Mouse (Mus musculus) forebrain, embryonic 11.5 days (tissue): ENCODE measurements around the gene Gm11084. TPM values are rescaled to one million over a fixed set of nuclear protein-coding genes. Genes with fewer than 3 reads are reported as not detected.

Experiments used
- ATAC-seq: fragments of 200-750 bp; cut with Nextera tagmentation; replicated peaks from 2 replicates; pipeline ENCODE4 v1.8.0; 2017; ENCODE audit warnings: moderate TSS enrichment; ENCODE audit not compliant: low FRiP score
- DNase-seq: peaks from one replicate; pipeline ENCODE4 v3.0.0-alpha.2; 2017; ENCODE audit warnings: low spot score
- H3K27ac ChIP-seq: fragments of 300-500 bp; sonication (generic); 2 replicates; pipeline ENCODE4 v1.5.1; 2014; ENCODE audit warnings: low read depth, low read length
- H3K27me3 ChIP-seq: fragments of 300-500 bp; sonication (generic); 2 replicates; pipeline ENCODE4 v1.6.1; 2014; ENCODE audit warnings: mild to moderate bottlenecking, low read length, mixed read lengths; ENCODE audit not compliant: control insufficient read depth, insufficient read depth
- H3K36me3 ChIP-seq: fragments of 300-500 bp; sonication (generic); 2 replicates; pipeline ENCODE4 v1.6.1; 2014; ENCODE audit warnings: mild to moderate bottlenecking, low read length, moderate library complexity, mixed read lengths; ENCODE audit not compliant: control insufficient read depth, insufficient read depth
- H3K4me1 ChIP-seq: fragments of 300-500 bp; sonication (generic); replicated peaks from 2 replicates; pipeline ENCODE4 v1.6.1; 2014; ENCODE audit warnings: low read length, mixed read lengths; ENCODE audit not compliant: control insufficient read depth, insufficient read depth
- H3K4me2 ChIP-seq: fragments of 300-500 bp; sonication (generic); 2 replicates; pipeline ENCODE4 v1.6.1; 2014; ENCODE audit warnings: low read depth, mild to moderate bottlenecking, low read length, moderate library complexity, mixed read lengths; ENCODE audit not compliant: severe bottlenecking
- H3K4me3 ChIP-seq: fragments of 300-500 bp; sonication (generic); 2 replicates; pipeline ENCODE4 v1.5.1; 2014; ENCODE audit warnings: low read depth, low read length
- H3K9ac ChIP-seq: fragments of 300-500 bp; sonication (generic); 2 replicates; pipeline ENCODE4 v1.6.1; 2014; ENCODE audit warnings: low read length
- H3K9me3 ChIP-seq: fragments of 300-500 bp; sonication (generic); 2 replicates; pipeline ENCODE4 v1.6.1; 2016; ENCODE audit warnings: low read length, mixed read lengths; ENCODE audit not compliant: control insufficient read depth
- WGBS: fragments of 180-500 bp; shearing (Covaris S2); extraction: QIAGEN DNeasy Blood & Tissue Kit; methylation state at CpG from one replicate; pipeline ENCODE4 v1.1.7; 2014; 5-methylcytosine and 5-hydroxymethylcytosine counted together
- microRNA-seq: library from miRNA; unstranded; fragments of <30 nt; microRNA quantifications from one replicate; pipeline ENCODE4, GENCODE M21; 2016; ENCODE audit not compliant: insufficient number of aligned reads
- polyA plus RNA-seq: library from polyadenylated mRNA; unstranded; fragments of >200 nt; fragmentation: Nextera tagmentation; extraction: Ambion mirVana; gene quantifications from 2 replicates; pipeline ENCODE4 v1.2.1, GENCODE M21; 2014

Gene Gm11084
- polyA plus RNA-seq, 1 experiment from 2014 or later, result not detected

- Histone ChIP-seq H3K9ac (no peak overlapping the region), H3K9me3 (no peaks in the 10 kb centered on the region), H3K4me1 (no peaks in the 10 kb centered on the region), H3K36me3 (no peaks in the 10 kb centered on the region), H3K4me3 (no peak overlapping the region), H3K4me2 (no peak overlapping the region), H3K27ac (no peak overlapping the region), H3K27me3 (no peaks in the 10 kb centered on the region)
- ATAC-seq (no peak), DNase-seq (no peak)
Observed at GRCm38 (mm10) chr2:72932186-72932585, 54.3 kb downstream of the Gm11084 start.

- Histone ChIP-seq H3K27ac (no peak overlapping the region), H3K4me3 (no peak overlapping the region), H3K4me2 (no peak overlapping the region), H3K9ac (no peak overlapping the region), H3K36me3 (no peaks in the 10 kb centered on the region), H3K9me3 (no peaks in the 10 kb centered on the region), H3K4me1 (no peaks in the 10 kb centered on the region), H3K27me3 (no peaks in the 10 kb centered on the region)
- 89% methylated on average over 10 of the region's 10 CpGs for WGBS
- ATAC-seq, result no peak
- no peak for DNase-seq
Observed at GRCm38 (mm10) chr2:72924981-72925380, 61.5 kb downstream of the Gm11084 start.

Small RNA genes within 50 kb of the gene (microRNA-seq; reads per million reads assigned to microRNA genes)
- gene Gm25960, result not detected

Other genes starting within 250 kb of the Gm11084 start
- gene Sp3, start 6.3 kb downstream of the Gm11084 start, polyA plus RNA-seq, result 71.5 and 74.9 TPM in 2 replicates
- gene Ola1, start 232.2 kb upstream of the Gm11084 start, polyA plus RNA-seq, result 99.8 and 110 TPM in 2 replicates